Mouse (Mus musculus) embryonic facial prominence, embryonic 11.5 days (tissue): ENCODE measurements around the gene Ric8b. TPM values are rescaled to one million over a fixed set of nuclear protein-coding genes. Genes with fewer than 3 reads are reported as not detected.

Source experiments
- ATAC-seq: fragments of 200-750 bp; cut with Nextera tagmentation; replicated peaks from 2 replicates; pipeline ENCODE4 v1.8.0; 2017; ENCODE audit warnings: low read depth; ENCODE audit not compliant: insufficient number of reproducible peaks, low FRiP score, low TSS enrichment
- DNase-seq: peaks from one replicate; pipeline ENCODE4 v3.0.0-alpha.2; 2015; ENCODE audit warnings: low spot score
- H3K27ac ChIP-seq: fragments of 300-500 bp; sonication (generic); replicated peaks from 2 replicates; pipeline ENCODE4 v1.5.1; 2014; ENCODE audit warnings: mild to moderate bottlenecking, low read depth, low read length, control low read depth
- H3K27me3 ChIP-seq: fragments of 300-500 bp; sonication (generic); 2 replicates; pipeline ENCODE4 v1.6.1; 2014; ENCODE audit warnings: mild to moderate bottlenecking, low read length, moderate library complexity, mixed read lengths; ENCODE audit not compliant: control insufficient read depth, insufficient read depth
- H3K36me3 ChIP-seq: fragments of 300-500 bp; sonication (generic); replicated peaks from 2 replicates; pipeline ENCODE4 v1.6.1; 2014; ENCODE audit warnings: low read depth, mild to moderate bottlenecking, low read length, moderate library complexity, mixed read lengths; ENCODE audit not compliant: control insufficient read depth, insufficient read depth
- H3K4me1 ChIP-seq: fragments of 300-500 bp; sonication (generic); 2 replicates; pipeline ENCODE4 v1.6.1; 2014; ENCODE audit warnings: low read length, mixed read lengths; ENCODE audit not compliant: control insufficient read depth, insufficient read depth
- H3K4me2 ChIP-seq: fragments of 300-500 bp; sonication (generic); 2 replicates; pipeline ENCODE4 v1.6.1; 2014; ENCODE audit warnings: low read depth, mild to moderate bottlenecking, control low read depth, low read length, moderate library complexity
- H3K4me3 ChIP-seq: fragments of 300-500 bp; sonication (generic); 2 replicates; pipeline ENCODE4 v1.5.1; 2014; ENCODE audit warnings: low read depth, low read length, control low read depth
- H3K9ac ChIP-seq: fragments of 300-500 bp; sonication (generic); replicated peaks from 2 replicates; pipeline ENCODE4 v1.6.1; 2014; ENCODE audit warnings: mild to moderate bottlenecking, control low read depth, low read length
- H3K9me3 ChIP-seq: fragments of 300-500 bp; sonication (generic); replicated peaks from 2 replicates; pipeline ENCODE4 v1.6.1; 2016; ENCODE audit warnings: mild to moderate bottlenecking, low read length, inconsistent platforms, mixed read lengths; ENCODE audit not compliant: control insufficient read depth
- WGBS: fragments of 180-500 bp; shearing (Covaris S2); extraction: QIAGEN DNeasy Blood & Tissue Kit; methylation state at CpG from one replicate; pipeline ENCODE4 v1.1.7; 2014; 5-methylcytosine and 5-hydroxymethylcytosine counted together
- polyA plus RNA-seq: library from polyadenylated mRNA; unstranded; fragments of >200 nt; fragmentation: Nextera tagmentation; extraction: Ambion mirVana; gene quantifications from 2 replicates; pipeline ENCODE4 v1.2.1, GENCODE M21; 2014

The Ric8b gene
- polyA plus RNA-seq, 1 experiment from 2014 or later: 26.3 TPM

DNA sequence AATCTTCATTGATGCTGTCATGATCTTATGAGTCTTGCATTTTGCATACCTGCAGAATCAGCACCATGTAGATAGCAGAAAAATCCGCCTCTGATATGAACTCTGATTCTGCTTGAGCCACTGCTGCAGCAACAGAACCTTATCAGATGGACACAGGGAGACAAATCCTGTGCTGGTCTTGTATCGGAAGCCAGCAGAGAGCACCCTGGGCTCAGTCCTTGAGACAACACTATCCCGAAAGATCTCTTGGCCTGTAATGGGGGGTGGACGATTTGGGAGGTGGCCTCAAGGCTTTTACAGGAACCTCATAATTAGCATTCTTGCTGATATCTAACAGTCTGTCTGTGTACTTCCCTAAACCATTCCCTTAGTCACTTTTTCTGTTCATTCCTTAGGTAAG is 57.8 kb downstream of the Ric8b start:
- no peaks in the 10 kb centered on the region for H3K9me3 ChIP-seq
- no peak overlapping the region for H3K4me2 ChIP-seq
- 86% methylated on average over 4 of the region's 4 CpGs for WGBS
- H3K9ac ChIP-seq: no peak overlapping the region
- H3K4me1 ChIP-seq: no peaks in the 10 kb centered on the region
- no peak for ATAC-seq
- H3K36me3 ChIP-seq: peaks cover 4% of the 10 kb centered on the region; the same call in 1 of the 2 replicates
- no peak overlapping the region for H3K4me3 ChIP-seq
- no peak for DNase-seq
- H3K27me3 ChIP-seq: no peaks in the 10 kb centered on the region
- no peak overlapping the region for H3K27ac ChIP-seq

DNA sequence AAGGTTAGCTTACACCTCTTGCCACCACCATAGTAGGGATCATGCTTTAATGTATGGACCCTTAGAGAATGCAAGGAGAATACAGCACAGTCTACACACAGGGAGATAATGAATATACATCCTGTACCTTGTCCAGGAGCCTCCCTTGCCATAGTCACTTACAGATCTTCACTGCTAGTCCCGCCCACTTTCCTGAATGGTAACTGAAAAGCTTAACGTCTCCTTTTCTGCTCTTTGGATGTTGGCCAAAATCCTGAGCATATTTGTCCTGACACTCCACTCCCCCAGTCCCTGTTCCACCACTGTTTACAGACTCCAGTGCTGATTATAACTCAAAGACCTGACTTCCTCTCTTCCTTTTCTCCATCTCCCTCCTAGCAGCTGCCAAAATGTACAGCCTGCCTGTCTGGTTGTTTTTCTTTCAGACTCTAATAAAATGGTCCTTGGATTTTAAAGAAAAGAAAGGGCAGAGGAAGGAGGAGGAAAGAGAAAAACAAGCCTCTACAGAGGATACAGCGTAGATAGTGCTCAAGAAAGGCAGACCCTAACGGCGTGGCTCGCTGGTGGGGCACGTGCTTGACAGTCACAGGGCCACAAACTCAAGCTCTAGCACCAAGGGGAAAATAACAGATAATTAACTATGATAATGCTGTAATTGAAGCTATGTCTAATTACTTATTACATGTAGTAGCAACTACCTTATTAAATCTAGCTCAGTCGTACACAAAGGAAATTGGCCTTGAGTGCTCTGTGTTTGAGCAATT is 59.4 kb downstream of the Ric8b start:
- no peak overlapping the region for H3K4me2 ChIP-seq
- H3K9me3 ChIP-seq: no peaks in the 10 kb centered on the region
- ATAC-seq (no peak), DNase-seq (no peak)
- WGBS: 84% methylated on average over 8 of the region's 8 CpGs
- H3K4me1 ChIP-seq: no peaks in the 10 kb centered on the region
- H3K27me3 ChIP-seq: no peaks in the 10 kb centered on the region
- H3K36me3 ChIP-seq: no peaks in the 10 kb centered on the region
- no peak overlapping the region for H3K27ac ChIP-seq
- H3K4me3 ChIP-seq: no peak overlapping the region
- H3K9ac ChIP-seq: no peak overlapping the region

- Histone ChIP-seq H3K4me3 (no peak overlapping the region), H3K9me3 (no peaks in the 10 kb centered on the region), H3K27me3 (no peaks in the 10 kb centered on the region), H3K4me1 (no peaks in the 10 kb centered on the region), H3K27ac (no peak overlapping the region), H3K4me2 (no peak overlapping the region), H3K36me3 (no peaks in the 10 kb centered on the region), H3K9ac (no peak overlapping the region)
- 95% methylated on average over 5 of the region's 5 CpGs for WGBS
- DNase-seq: no peak
- no peak for ATAC-seq
Observed at GRCm38 (mm10) chr10:84980291-84980690, 62.9 kb downstream of the Ric8b start.

DNA sequence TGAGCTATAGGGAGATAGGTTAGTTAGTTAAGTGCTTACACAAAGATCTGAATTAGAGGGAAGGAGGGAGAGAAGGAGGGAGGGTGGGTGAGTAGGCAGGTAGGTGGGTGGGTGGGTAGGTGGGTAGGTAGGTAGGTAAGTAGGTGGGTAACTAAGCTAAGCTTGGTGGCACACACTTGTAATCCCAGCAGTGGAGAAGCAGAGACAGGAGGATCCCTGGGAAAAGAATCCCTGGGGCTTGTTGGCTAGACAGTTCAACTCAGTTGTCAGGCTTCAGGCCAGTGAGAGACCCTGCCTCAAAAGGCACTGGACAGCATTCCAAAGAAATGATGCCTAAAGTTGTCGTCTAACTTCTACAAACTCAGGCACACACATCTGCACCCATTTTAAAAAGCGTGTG is 64.0 kb downstream of the Ric8b start:
- Histone ChIP-seq H3K36me3 (no peaks in the 10 kb centered on the region), H3K27me3 (no peaks in the 10 kb centered on the region)
- DNase-seq: no peak

GRCm38 (mm10) chr10:84982675-84983074 is 65.3 kb downstream of the Ric8b start:
- Histone ChIP-seq H3K4me2 (no peak overlapping the region), H3K9me3 (no peaks in the 10 kb centered on the region), H3K4me3 (no peak overlapping the region), H3K4me1 (no peaks in the 10 kb centered on the region), H3K36me3 (no peaks in the 10 kb centered on the region), H3K27me3 (no peaks in the 10 kb centered on the region), H3K27ac (no peak overlapping the region), H3K9ac (no peak overlapping the region)
- no peak for DNase-seq
- ATAC-seq: no peak
- WGBS: 83% methylated on average over 7 of the region's 7 CpGs

More for the DNA sequence above, 64.0 kb downstream of the Ric8b start:
- no peak overlapping the region for H3K4me3 ChIP-seq
- no peak overlapping the region for H3K9ac ChIP-seq
- 88% methylated on average over 2 of the region's 2 CpGs for WGBS
- H3K9me3 ChIP-seq: no peaks in the 10 kb centered on the region
- no peak for ATAC-seq
- no peak overlapping the region for H3K27ac ChIP-seq
- H3K4me2 ChIP-seq: no peak overlapping the region
- no peaks in the 10 kb centered on the region for H3K4me1 ChIP-seq

- H3K9ac ChIP-seq: no peak overlapping the region
- H3K4me1 ChIP-seq: no peaks in the 10 kb centered on the region
- no peaks in the 10 kb centered on the region for H3K36me3 ChIP-seq
- no peak overlapping the region for H3K4me2 ChIP-seq
- H3K9me3 ChIP-seq: no peaks in the 10 kb centered on the region
- H3K27me3 ChIP-seq: no peaks in the 10 kb centered on the region
- no peak overlapping the region for H3K4me3 ChIP-seq
- ATAC-seq (no peak), DNase-seq (peak; percentile 17)
- 85% methylated on average over 9 of the region's 9 CpGs for WGBS
- H3K27ac ChIP-seq: no peak overlapping the region
Observed at GRCm38 (mm10) chr10:84985956-84986355, 68.5 kb downstream of the Ric8b start.

DNA sequence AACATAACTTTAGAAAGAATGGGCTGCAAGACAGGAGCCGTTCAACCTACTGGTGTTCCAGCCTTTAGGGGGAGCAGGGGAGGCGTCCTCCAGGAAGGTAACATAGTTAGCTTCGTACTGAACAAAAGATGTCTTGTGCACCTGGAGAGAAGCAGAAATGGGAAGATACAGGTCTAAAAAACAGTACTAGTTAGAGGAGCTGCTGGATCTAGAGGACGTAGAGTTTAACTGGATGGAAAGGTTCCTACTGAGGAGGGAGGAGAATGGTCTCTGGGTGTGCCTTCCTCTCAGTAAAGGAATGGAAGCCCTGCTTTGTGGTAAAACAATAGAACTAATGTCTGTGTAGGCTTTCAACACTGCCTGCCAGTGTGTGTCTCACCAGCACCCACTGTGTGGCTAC is 70.2 kb downstream of the Ric8b start:
- H3K9ac ChIP-seq: no peak overlapping the region
- no peaks in the 10 kb centered on the region for H3K36me3 ChIP-seq
- no peaks in the 10 kb centered on the region for H3K9me3 ChIP-seq
- H3K4me1 ChIP-seq: no peaks in the 10 kb centered on the region
- H3K4me2 ChIP-seq: no peak overlapping the region
- 79% methylated on average over 4 of the region's 4 CpGs for WGBS
- ATAC-seq: no peak
- no peaks in the 10 kb centered on the region for H3K27me3 ChIP-seq
- no peak overlapping the region for H3K27ac ChIP-seq
- H3K4me3 ChIP-seq: no peak overlapping the region
- DNase-seq: no peak

DNA sequence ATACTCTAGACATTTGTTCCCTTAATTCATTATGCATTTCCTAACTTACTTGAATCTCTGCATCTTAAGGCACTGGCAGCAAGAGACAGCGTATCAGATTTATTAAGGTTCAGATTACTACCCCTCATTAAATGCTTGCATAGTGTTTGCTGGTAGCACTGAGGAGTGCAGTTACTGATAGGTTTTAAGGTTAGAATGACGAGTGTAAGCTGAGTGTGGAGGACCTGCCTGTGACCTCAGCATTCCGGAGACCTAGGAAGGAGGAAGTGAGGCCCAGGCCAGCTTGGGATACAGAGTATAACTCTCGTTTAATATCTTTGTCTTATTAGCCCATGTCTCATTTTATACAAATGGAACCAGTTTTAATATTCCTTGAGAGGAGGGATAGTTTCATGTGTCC is 71.2 kb downstream of the Ric8b start:
- Histone ChIP-seq H3K27me3 (no peaks in the 10 kb centered on the region), H3K4me2 (no peak overlapping the region), H3K27ac (no peak overlapping the region), H3K4me1 (no peaks in the 10 kb centered on the region), H3K4me3 (no peak overlapping the region), H3K9me3 (no peaks in the 10 kb centered on the region), H3K9ac (no peak overlapping the region), H3K36me3 (no peaks in the 10 kb centered on the region)
- DNase-seq (no peak), ATAC-seq (no peak)
- WGBS: 64% methylated on average over 4 of the region's 4 CpGs
